Mouse (Mus musculus) central nervous system, embryonic 11.5 days (tissue): ENCODE data around the gene Hoxc4. TPM values are rescaled to one million over a fixed set of nuclear protein-coding genes. Genes with fewer than 3 reads are reported as not detected.

ENCODE experiments used
- polyA plus RNA-seq: library from polyadenylated mRNA; depleted of rRNA; stranded (reverse); fragments of >200 nt; gene quantifications from 2 replicates; pipeline ENCODE4 v1.2.3, GENCODE M21; 2012; rRNA removed

The Hoxc4 gene
- polyA plus RNA-seq: 0.94 and 24.0 TPM in 2 replicates

GRCm38 (mm10) chr15:103018636-103019035 lies at the start of gene Hoxc4:
Gene Hoxc4 (plus strand): TSS chr15:103018934.

GRCm38 (mm10) chr15:102976171-102976570 lies 42.6 kb upstream of the Hoxc4 start, which contains the start of gene Hoxc9:
Gene Hoxc9 (plus strand): TSS chr15:102976439.

GRCm38 (mm10) chr15:102990461-102991397 lies 28.0 kb upstream of the Hoxc4 start, which contains the start of gene Hoxc8:
Gene Hoxc8 (plus strand): TSS chr15:102990607.

GRCm38 (mm10) chr15:102997939-102998355 lies 20.8 kb upstream of the Hoxc4 start, which contains the start of gene Hoxc6:
Gene Hoxc6 (plus strand): TSS chr15:102998257.

Other genes with a start within 250 kb of the Hoxc4 start
- gene Hoxc13, start 97.8 kb upstream of the Hoxc4 start, polyA plus RNA-seq: 0.06 and 0.16 TPM in 2 replicates
- 0.45 TPM in 1 of 2 replicates, not detected in the other for gene Hoxc12, start 82.2 kb upstream of the Hoxc4 start, polyA plus RNA-seq
- 2.9 TPM in 1 of 2 replicates, not detected in the other for gene Hoxc11, start 64.5 kb upstream of the Hoxc4 start, polyA plus RNA-seq
- gene Hoxc10, start 52.1 kb upstream of the Hoxc4 start, polyA plus RNA-seq: 0.13 and 15.9 TPM in 2 replicates
- 1.2 and 17.6 TPM in 2 replicates for gene Hoxc5, start 51.5 kb upstream of the Hoxc4 start, polyA plus RNA-seq
- gene Hoxc9, start 42.5 kb upstream of the Hoxc4 start, polyA plus RNA-seq: 0.11 and 6.4 TPM in 2 replicates
- 0.50 and 15.2 TPM in 2 replicates for gene Hoxc8, start 28.3 kb upstream of the Hoxc4 start, polyA plus RNA-seq
- 1.4 and 40.6 TPM in 2 replicates for gene Hoxc6, start 20.7 kb upstream of the Hoxc4 start, polyA plus RNA-seq
- 16.9 and 31.1 TPM in 2 replicates for gene Smug1, start 148.2 kb downstream of the Hoxc4 start, polyA plus RNA-seq
- gene Cbx5, start 220.9 kb downstream of the Hoxc4 start, polyA plus RNA-seq: 168 and 169 TPM in 2 replicates
- 2,386 and 3,736 TPM in 2 replicates for gene Hnrnpa1, start 221.5 kb downstream of the Hoxc4 start, polyA plus RNA-seq
- gene Nfe2, start 239.5 kb downstream of the Hoxc4 start, polyA plus RNA-seq: 7.1 and 11.3 TPM in 2 replicates